Mouse (Mus musculus): ENCODE results near the gene Smim4.

- TF ChIP-seq POLR2A (IDR thresholded peaks at IDR 0.05; ENCODE audit: insufficient read depth, low read depth, low read length) (no peak), CTCF (IDR thresholded peaks at IDR 0.05) (no peak), EP300 (IDR thresholded peaks at IDR 0.05; ENCODE audit: insufficient read depth, low read depth, low read length) (no peak)
Measured at GRCm38 (mm10) chr14:31165010-31165409, 36.3 kb upstream of the Smim4 start.

All from heart, adult 2 months (tissue).